Mouse (Mus musculus) ES-Bruce4 (cell line): ENCODE results near the gene Gata5. TPM values are rescaled to one million over a fixed set of nuclear protein-coding genes. Genes with fewer than 3 reads are reported as not detected.

Experiments
- H3K27ac ChIP-seq: 2 replicates; pipeline ENCODE4 v1.5.1; 2012; ENCODE audit warnings: low read length, inconsistent platforms; ENCODE audit not compliant: insufficient read depth
- H3K27me3 ChIP-seq: 2 replicates; pipeline ENCODE4 v1.6.1; 2012; ENCODE audit warnings: mild to moderate bottlenecking, low read length, inconsistent platforms; ENCODE audit not compliant: control insufficient read depth, poor library complexity, insufficient read depth, severe bottlenecking
- H3K36me3 ChIP-seq: 2 replicates; pipeline ENCODE4 v1.6.1; 2012; ENCODE audit warnings: inconsistent platforms, mild to moderate bottlenecking, low read length, moderate library complexity; ENCODE audit not compliant: control insufficient read depth, poor library complexity, insufficient read depth, severe bottlenecking
- H3K4me1 ChIP-seq: one replicate; pipeline ENCODE4 v1.8.1; 2011; ENCODE audit warnings: low read length; ENCODE audit not compliant: control insufficient read depth, insufficient read depth
- H3K4me3 ChIP-seq: 2 replicates; pipeline ENCODE4 v1.5.1; 2011; ENCODE audit warnings: low read depth, mild to moderate bottlenecking, low read length
- H3K9ac ChIP-seq: 2 replicates; pipeline ENCODE4 v1.6.1; 2012; ENCODE audit warnings: low read depth, mild to moderate bottlenecking, inconsistent platforms; ENCODE audit not compliant: poor library complexity, severe bottlenecking
- H3K9me3 ChIP-seq: replicated peaks from 2 replicates; pipeline ENCODE4 v1.6.1; 2012; ENCODE audit warnings: mild to moderate bottlenecking, low read length, inconsistent platforms; ENCODE audit not compliant: control insufficient read depth, poor library complexity, insufficient read depth, severe bottlenecking
- CTCF ChIP-seq: IDR thresholded peaks from one replicate; pipeline ENCODE4 v1.8.1; 2011; ENCODE audit warnings: low read depth, low read length
- EP300 ChIP-seq: IDR thresholded peaks from 2 replicates; pipeline ENCODE4 v1.6.1; 2011; ENCODE audit warnings: low read depth, low read length; ENCODE audit not compliant: insufficient read depth
- POLR2A ChIP-seq: IDR thresholded peaks from one replicate; pipeline ENCODE4 v1.8.1; 2011; ENCODE audit warnings: low read length; ENCODE audit not compliant: insufficient read depth
- polyA plus RNA-seq: library from polyadenylated mRNA; stranded (reverse); fragments of >200 nt; gene quantifications from 2 replicates; pipeline ENCODE4 v1.2.4, GENCODE M21; 2011; ENCODE audit warnings: low read depth; ENCODE audit not compliant: missing spikeins, insufficient read depth, insufficient read length

Gata5 gene
- 0.53 TPM in 1 of 2 replicates, not detected in the other for polyA plus RNA-seq

- Histone ChIP-seq H3K36me3 (no peaks in the 10 kb centered on the region), H3K9ac (peak within 1 kb of the TSS; percentile 9), H3K27me3 (peaks cover 12% of the 10 kb centered on the region; the same call in 1 of the 2 replicates), H3K4me3 (peak within 1 kb of the TSS; percentile 54), H3K27ac (no peak within 1 kb of the TSS), H3K4me1 (no peaks in the 10 kb centered on the region), H3K9me3 (no peaks in the 10 kb centered on the region)
- TF ChIP-seq POLR2A (no peak), CTCF (no peak), EP300 (no peak)
Observed at GRCm38 (mm10) chr2:180334551-180334986, at the start of gene Gata5. Gene Gata5, minus strand, starts transcription at chr2:180334699.

GRCm38 (mm10) chr2:180376730-180377129 lies 42.2 kb upstream of the Gata5 start:
- no peaks in the 10 kb centered on the region for H3K9me3 ChIP-seq
- H3K9ac ChIP-seq, result no peak overlapping the region
- H3K27me3 ChIP-seq, result no peaks in the 10 kb centered on the region
- no peaks in the 10 kb centered on the region for H3K4me1 ChIP-seq
- H3K36me3 ChIP-seq, result no peaks in the 10 kb centered on the region
- no peak overlapping the region for H3K27ac ChIP-seq
- TF ChIP-seq CTCF (no peak), EP300 (no peak), POLR2A (no peak)
- H3K4me3 ChIP-seq, result no peak overlapping the region

GRCm38 (mm10) chr2:180373256-180373655 lies 38.8 kb upstream of the Gata5 start:
- Histone ChIP-seq H3K4me1 (no peaks in the 10 kb centered on the region), H3K9me3 (no peaks in the 10 kb centered on the region), H3K9ac (no peak overlapping the region), H3K27me3 (no peaks in the 10 kb centered on the region), H3K36me3 (no peaks in the 10 kb centered on the region), H3K4me3 (no peak overlapping the region), H3K27ac (no peak overlapping the region)
- TF ChIP-seq CTCF, result no peak
- TF ChIP-seq POLR2A, result no peak
- no peak for TF ChIP-seq EP300

GRCm38 (mm10) chr2:180368359-180368758 lies 33.9 kb upstream of the Gata5 start:
- TF ChIP-seq CTCF (no peak), EP300 (no peak), POLR2A (no peak)
- no peaks in the 10 kb centered on the region for H3K36me3 ChIP-seq
- H3K9ac ChIP-seq, result no peak overlapping the region
- no peak overlapping the region for H3K27ac ChIP-seq
- no peaks in the 10 kb centered on the region for H3K4me1 ChIP-seq
- H3K4me3 ChIP-seq, result no peak overlapping the region
- no peaks in the 10 kb centered on the region for H3K27me3 ChIP-seq
- H3K9me3 ChIP-seq, result no peaks in the 10 kb centered on the region

- H3K36me3 ChIP-seq, result no peaks in the 10 kb centered on the region
- no peaks in the 10 kb centered on the region for H3K4me1 ChIP-seq
- no peaks in the 10 kb centered on the region for H3K27me3 ChIP-seq
- no peaks in the 10 kb centered on the region for H3K9me3 ChIP-seq
- H3K4me3 ChIP-seq, result no peak overlapping the region
- TF ChIP-seq CTCF, result no peak
- TF ChIP-seq EP300, result no peak
- no peak for TF ChIP-seq POLR2A
- no peak overlapping the region for H3K27ac ChIP-seq
- H3K9ac ChIP-seq, result no peak overlapping the region
Observed at GRCm38 (mm10) chr2:180367350-180367749, 32.9 kb upstream of the Gata5 start.

GRCm38 (mm10) chr2:180363434-180363720 lies 28.9 kb upstream of the Gata5 start:
- no peaks in the 10 kb centered on the region for H3K27me3 ChIP-seq
- H3K4me1 ChIP-seq, result no peaks in the 10 kb centered on the region
- no peaks in the 10 kb centered on the region for H3K36me3 ChIP-seq
- H3K4me3 ChIP-seq, result no peak overlapping the region
- TF ChIP-seq POLR2A (no peak), CTCF (no peak), EP300 (no peak)
- no peak overlapping the region for H3K9ac ChIP-seq
- no peak overlapping the region for H3K27ac ChIP-seq
- no peaks in the 10 kb centered on the region for H3K9me3 ChIP-seq
